ENCODE assay signal across 26 mouse cellular contexts in genomic region chr10:85879886-85880486, GRCm38 (mm10). TPM values are rescaled to one million over a fixed set of nuclear protein-coding genes. Genes with fewer than 3 reads are reported as not detected.
"Had no signal": no experiment of that assay in that cellular context is flagged by ENCODE, and none has a peak within 500 bp of the region (broad histone marks: within the 10 kb centered on the region; RNA-seq: fewer than 3 reads in every experiment).

No protein-coding gene starts in this region.

- DNase-seq: gastrocnemius, adult 2 months; gastrocnemius, postnatal 10 days; gastrocnemius, postnatal 25 days; heart, postnatal 10 days; heart, postnatal 4 days; kidney, adult 2 months; kidney, adult 9 months; kidney, postnatal 10 days; kidney, postnatal 25 days; kidney, postnatal 4 days; liver had no signal

- H3K9ac ChIP-seq: heart, embryonic 12.5 days; hindbrain, embryonic 12.5 days; hindbrain, embryonic 14.5 days; kidney, embryonic 15.5 days; limb, embryonic 12.5 days had no signal

- H3K9me3 ChIP-seq: heart, embryonic 10.5 days; heart, embryonic 12.5 days; hindbrain, embryonic 10.5 days; hindbrain, embryonic 12.5 days; kidney, embryonic 15.5 days; limb, embryonic 10.5 days; limb, embryonic 12.5 days had no signal

- H3K4me1 ChIP-seq: heart, embryonic 10.5 days; heart, embryonic 12.5 days; hindbrain, embryonic 10.5 days; hindbrain, embryonic 12.5 days; kidney, embryonic 15.5 days; limb, embryonic 10.5 days; limb, embryonic 12.5 days had no signal

- H3K27me3 ChIP-seq: heart, embryonic 12.5 days; hindbrain, embryonic 12.5 days; kidney, embryonic 15.5 days; limb, embryonic 12.5 days had no signal

- ATAC-seq: hindbrain, embryonic 16.5 days; inflammation-experienced regulatory T-cells, adult 6 months; intestine, postnatal 0 days had no signal

- H3K4me3 ChIP-seq: gastrocnemius, adult 2 months; heart, embryonic 10.5 days; heart, embryonic 12.5 days; hindbrain, embryonic 10.5 days; hindbrain, embryonic 12.5 days; kidney, embryonic 15.5 days; layer of hippocampus, adult 2 months; left cerebral cortex, adult 2 months; limb, embryonic 10.5 days; limb, embryonic 12.5 days had no signal

- H3K27ac ChIP-seq: gastrocnemius, adult 2 months; heart, embryonic 10.5 days; hindbrain, embryonic 10.5 days; hindbrain, embryonic 12.5 days; hindbrain, embryonic 14.5 days; kidney, embryonic 15.5 days; layer of hippocampus, adult 2 months; left cerebral cortex, adult 2 months; limb, embryonic 10.5 days; limb, embryonic 12.5 days had no signal

- H3K4me2 ChIP-seq: heart, embryonic 12.5 days; hindbrain, embryonic 12.5 days; hindbrain, embryonic 14.5 days; kidney, embryonic 15.5 days; limb, embryonic 12.5 days; liver, embryonic 11.5 days had no signal

RNA-seq across cellular contexts. Expression of gene Ascl4, which starts 47.5 kb away (rescaled TPM):
- polyA plus RNA-seq: heart, embryonic 12.5 days; heart, embryonic 14.5 days; liver, embryonic 11.5 days had no signal
